Mouse (Mus musculus) mesoderm, embryonic 11.5 days (tissue): ENCODE measurements around the gene Klk5.

ENCODE experiments used
- DNase-seq: peaks from one replicate; pipeline ENCODE4 v3.0.0-alpha.2; 2012; ENCODE audit warnings: low read depth, low spot score

Gene Klk5

GRCm38 (mm10) chr7:43876444-43876843 is 34.7 kb downstream of the Klk5 start:
- DNase-seq: no peak

- DNase-seq: no peak
Measured at GRCm38 (mm10) chr7:43878281-43878680, 36.5 kb downstream of the Klk5 start.

GRCm38 (mm10) chr7:43880912-43881311 is 39.1 kb downstream of the Klk5 start, which contains the start of gene Klk4:
TSS of gene Klk4 (plus strand) at chr7:43881160.
- DNase-seq: peak; percentile 27

- DNase-seq: no peak
Measured at GRCm38 (mm10) chr7:43882346-43882745, 40.6 kb downstream of the Klk5 start.

GRCm38 (mm10) chr7:43882811-43883210 is 41.0 kb downstream of the Klk5 start:
- no peak for DNase-seq

GRCm38 (mm10) chr7:43883547-43883946 is 41.8 kb downstream of the Klk5 start:
- peak; percentile 58 for DNase-seq

GRCm38 (mm10) chr7:43891365-43891764 is 49.6 kb downstream of the Klk5 start:
- no peak for DNase-seq

GRCm38 (mm10) chr7:43891788-43892187 is 50.0 kb downstream of the Klk5 start:
- DNase-seq: no peak

- DNase-seq: peak; percentile 87
Measured at GRCm38 (mm10) chr7:43894836-43895235, 53.1 kb downstream of the Klk5 start.
